Mouse (Mus musculus) stomach, embryonic 15.5 days (tissue): ENCODE measurements around the gene Tmcc2. TPM values are rescaled to one million over a fixed set of nuclear protein-coding genes. Genes with fewer than 3 reads are reported as not detected.
"Not testable (repeated sequence)": the region's sequence is repeated elsewhere in the genome, so short reads cannot be mapped to it uniquely, and the experiment has no call there.

Source experiments
- ATAC-seq: fragments of 200-750 bp; cut with Nextera tagmentation; 2 replicates; pipeline ENCODE4 v1.8.0; 2017; ENCODE audit warnings: low read depth, moderate number of reproducible peaks, moderate TSS enrichment; ENCODE audit not compliant: insufficient read depth, low FRiP score
- H3K27ac ChIP-seq: fragments of 300-500 bp; sonication (generic); 2 replicates; pipeline ENCODE4 v1.5.1; 2015; ENCODE audit warnings: mild to moderate bottlenecking, inconsistent platforms
- H3K27me3 ChIP-seq: fragments of 300-500 bp; sonication (generic); replicated peaks from 2 replicates; pipeline ENCODE4 v1.6.1; 2015; ENCODE audit warnings: inconsistent platforms
- H3K36me3 ChIP-seq: fragments of 300-500 bp; sonication (generic); 2 replicates; pipeline ENCODE4 v1.6.1; 2015; ENCODE audit warnings: inconsistent platforms
- H3K4me1 ChIP-seq: fragments of 300-500 bp; sonication (generic); 2 replicates; pipeline ENCODE4 v1.6.1; 2015; ENCODE audit warnings: inconsistent platforms
- H3K4me2 ChIP-seq: fragments of 300-500 bp; sonication (generic); 2 replicates; pipeline ENCODE4 v1.6.1; 2015; ENCODE audit warnings: mild to moderate bottlenecking, inconsistent platforms
- H3K4me3 ChIP-seq: fragments of 300-500 bp; sonication (generic); replicated peaks from 2 replicates; pipeline ENCODE4 v1.5.1; 2015; ENCODE audit warnings: inconsistent platforms
- H3K9ac ChIP-seq: fragments of 300-500 bp; sonication (generic); 2 replicates; pipeline ENCODE4 v1.6.1; 2015; ENCODE audit warnings: inconsistent platforms
- H3K9me3 ChIP-seq: fragments of 300-500 bp; sonication (generic); 2 replicates; pipeline ENCODE4 v1.6.1; 2016; ENCODE audit warnings: inconsistent platforms
- WGBS: fragments of 180-500 bp; shearing (Covaris S2); methylation state at CpG from one replicate; pipeline ENCODE4 v1.1.7; 2015; 5-methylcytosine and 5-hydroxymethylcytosine counted together
- polyA plus RNA-seq: library from polyadenylated mRNA; unstranded; fragments of >200 nt; fragmentation: Nextera tagmentation; extraction: Ambion mirVana; gene quantifications from 2 replicates; pipeline ENCODE4 v1.2.1, GENCODE M21; 2015

The Tmcc2 gene
- polyA plus RNA-seq, 1 experiment from 2014 or later, result 52.2 TPM

DNA sequence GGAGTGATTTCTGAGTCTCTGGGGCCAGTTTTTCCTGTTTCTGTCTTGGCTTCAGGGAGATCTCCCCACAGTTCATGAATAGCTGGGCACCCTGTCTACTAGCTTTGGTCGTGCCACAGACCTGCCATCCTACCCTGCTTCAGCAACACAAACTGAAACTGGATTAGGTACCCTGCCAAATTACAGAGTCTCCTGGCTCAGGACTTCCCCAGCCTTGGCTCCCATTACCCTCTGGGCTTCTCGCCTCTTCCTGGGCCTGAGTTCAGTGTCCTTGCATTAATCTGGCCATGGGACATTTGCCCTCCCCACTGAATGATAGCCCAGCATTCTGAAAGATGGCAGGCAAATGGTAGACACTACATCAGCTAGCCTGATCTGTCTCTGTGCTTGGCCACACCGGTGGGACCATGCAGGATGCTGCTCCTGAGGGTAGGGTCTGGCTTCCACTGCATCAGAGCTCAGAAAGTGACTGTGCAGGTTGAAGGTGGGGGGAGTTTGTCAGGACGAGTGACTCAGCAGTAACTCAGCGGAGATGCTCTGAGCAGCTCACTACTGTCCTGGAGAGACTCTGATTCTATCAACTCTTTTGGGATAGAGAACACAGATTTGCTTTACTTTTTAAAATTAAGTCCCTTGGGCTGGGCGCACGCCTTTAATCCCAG, 26.1 kb downstream of the Tmcc2 start:
- no peak overlapping the region for H3K9ac ChIP-seq
- WGBS, result 85% methylated on average over 7 of the region's 7 CpGs
- no peak for ATAC-seq
- no peaks in the 10 kb centered on the region for H3K27me3 ChIP-seq
- H3K4me3 ChIP-seq, result no peak overlapping the region
- H3K4me2 ChIP-seq, result no peak overlapping the region
- no peaks in the 10 kb centered on the region for H3K4me1 ChIP-seq
- peaks cover 10% of the 10 kb centered on the region for H3K36me3 ChIP-seq
- H3K27ac ChIP-seq, result no peak overlapping the region
- H3K9me3 ChIP-seq, result no peaks in the 10 kb centered on the region

DNA sequence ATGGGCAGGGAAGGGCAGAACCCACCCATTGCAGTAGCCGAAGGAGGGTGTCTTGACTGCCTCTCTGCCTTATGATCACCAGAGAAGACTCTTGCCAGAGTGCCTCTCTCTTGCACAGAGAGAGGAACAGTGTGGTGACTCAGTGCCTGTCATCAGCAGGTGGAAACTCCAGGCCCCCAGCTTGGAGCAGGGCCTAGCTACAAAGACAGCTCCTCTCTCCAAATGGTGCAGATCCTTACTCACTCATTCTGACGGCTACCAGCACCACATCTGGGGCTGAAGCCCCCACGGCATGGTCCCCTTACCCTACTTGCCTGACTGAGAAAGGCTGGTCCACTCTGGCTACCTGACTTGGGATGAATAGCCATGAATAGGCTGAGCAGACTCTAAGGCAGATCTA, 26.7 kb downstream of the Tmcc2 start:
- Histone ChIP-seq H3K9ac (no peak overlapping the region), H3K36me3 (peaks cover 14% of the 10 kb centered on the region), H3K27ac (no peak overlapping the region), H3K27me3 (no peaks in the 10 kb centered on the region), H3K4me3 (no peak overlapping the region), H3K4me1 (no peaks in the 10 kb centered on the region), H3K4me2 (no peak overlapping the region), H3K9me3 (no peaks in the 10 kb centered on the region)
- WGBS, result 88% methylated on average over 3 of the region's 3 CpGs
- no peak for ATAC-seq

DNA sequence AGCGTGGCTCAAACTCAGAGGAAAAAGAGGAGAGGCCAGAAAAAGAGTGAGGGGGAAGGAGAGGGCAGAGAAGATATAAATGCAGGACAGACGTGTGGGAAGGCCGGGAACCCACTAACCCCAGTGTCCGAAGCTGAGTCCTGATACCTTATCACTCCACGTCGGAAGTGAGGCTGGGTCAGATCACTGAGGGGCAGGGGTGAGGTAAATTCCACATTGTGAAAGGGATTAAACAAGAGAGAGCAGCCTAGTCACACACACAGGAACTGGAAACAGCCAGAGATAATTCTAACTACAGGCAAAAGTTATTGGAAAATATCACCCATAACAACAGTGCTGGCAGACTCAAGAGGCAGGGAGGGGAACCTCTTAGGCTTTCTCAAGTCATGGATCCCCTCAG, 29.1 kb downstream of the Tmcc2 start:
- H3K36me3 ChIP-seq, result peaks cover 22% of the 10 kb centered on the region
- no peaks in the 10 kb centered on the region for H3K27me3 ChIP-seq
- H3K4me3 ChIP-seq, result no peak overlapping the region
- no peak overlapping the region for H3K9ac ChIP-seq
- ATAC-seq, result no peak
- H3K9me3 ChIP-seq, result no peaks in the 10 kb centered on the region
- no peak overlapping the region for H3K27ac ChIP-seq
- no peaks in the 10 kb centered on the region for H3K4me1 ChIP-seq
- no peak overlapping the region for H3K4me2 ChIP-seq
- 64% methylated on average over 6 of the region's 6 CpGs for WGBS

DNA sequence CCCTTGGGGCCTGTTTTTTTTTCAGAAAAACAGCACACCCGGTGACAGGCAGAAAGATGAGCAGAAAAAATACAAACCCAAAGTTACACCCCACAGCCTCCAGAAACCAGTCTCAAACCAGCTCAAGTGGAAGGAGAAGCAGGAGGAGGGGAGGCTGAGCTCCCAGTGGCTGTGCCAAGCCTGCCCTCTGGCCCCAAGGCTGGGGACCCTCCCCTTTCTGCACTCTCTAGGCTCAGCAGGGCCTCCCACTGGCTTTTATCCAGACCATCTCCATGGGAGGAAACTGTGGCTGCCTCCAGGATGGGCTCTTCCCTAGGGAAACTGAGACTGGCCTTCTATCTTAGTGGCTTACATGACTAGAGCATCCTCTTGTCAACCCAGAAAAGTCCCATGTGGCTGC, 34.2 kb downstream of the Tmcc2 start:
- no peaks in the 10 kb centered on the region for H3K27me3 ChIP-seq
- 85% methylated on average over 1 of the region's 1 CpGs for WGBS
- H3K4me2 ChIP-seq, result no peak overlapping the region
- H3K36me3 ChIP-seq, result peaks cover 22% of the 10 kb centered on the region
- H3K9me3 ChIP-seq, result no peaks in the 10 kb centered on the region
- H3K4me3 ChIP-seq, result no peak overlapping the region
- no peak for ATAC-seq
- 0 out of 2 replicates have a peak, but pooled peaks cover 7% of the 10 kb centered on the region for H3K4me1 ChIP-seq
- H3K27ac ChIP-seq, result no peak overlapping the region
- H3K9ac ChIP-seq, result no peak overlapping the region

DNA sequence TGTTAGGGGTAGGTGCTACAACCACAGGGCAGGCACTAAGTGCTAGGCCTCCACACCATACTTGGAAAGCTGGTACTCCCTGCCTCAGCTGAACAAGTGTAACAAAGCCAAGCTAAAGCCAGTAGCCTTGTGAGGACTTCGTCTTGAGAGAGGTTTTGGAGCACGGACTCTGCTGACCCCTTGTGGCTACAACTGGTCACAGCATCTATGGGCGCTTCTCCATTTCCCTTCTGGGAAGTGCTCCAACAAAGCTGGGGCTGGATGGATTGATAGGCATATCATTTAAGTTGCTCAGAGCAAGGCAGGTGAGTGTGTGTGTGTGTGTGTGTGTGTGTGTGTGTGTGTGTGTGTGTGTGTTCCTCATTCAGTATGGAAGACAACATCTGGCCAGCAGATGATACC, 35.2 kb downstream of the Tmcc2 start:
- peak; percentile 57; the same call in 1 of the 2 replicates for ATAC-seq
- 0 out of 2 replicates have a peak, but pooled peaks cover 7% of the 10 kb centered on the region for H3K4me1 ChIP-seq
- no peaks in the 10 kb centered on the region for H3K27me3 ChIP-seq
- no peaks in the 10 kb centered on the region for H3K9me3 ChIP-seq
- no peak overlapping the region for H3K9ac ChIP-seq
- H3K4me3 ChIP-seq, result no peak overlapping the region
- no peak overlapping the region for H3K27ac ChIP-seq
- 1% methylated on average over 3 of the region's 3 CpGs for WGBS
- H3K4me2 ChIP-seq, result no peak overlapping the region
- H3K36me3 ChIP-seq, result peaks cover 21% of the 10 kb centered on the region

DNA sequence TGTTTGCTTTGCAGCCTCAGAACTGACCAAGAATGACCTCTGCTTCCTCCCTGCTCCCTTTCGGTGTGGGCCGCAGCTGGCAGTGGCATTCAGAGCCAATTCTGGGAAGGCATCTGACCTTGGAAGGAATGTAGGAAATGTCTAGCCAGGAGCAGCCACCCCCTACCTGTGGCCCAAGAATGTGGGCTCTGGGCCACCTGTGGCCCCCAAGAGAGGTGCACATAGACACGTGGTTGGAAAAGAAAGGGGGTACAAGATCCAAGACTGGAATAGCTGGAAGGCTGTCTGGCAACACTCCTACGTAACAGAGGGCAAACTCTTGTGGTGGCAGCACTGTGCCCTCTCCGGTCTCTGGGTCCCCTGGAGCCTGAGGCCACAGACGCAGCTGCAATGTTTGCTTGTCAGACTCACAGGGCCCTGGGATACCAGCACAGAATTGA, 35.9 kb downstream of the Tmcc2 start:
- Histone ChIP-seq H3K4me3 (no peak overlapping the region), H3K27ac (no peak overlapping the region), H3K27me3 (no peaks in the 10 kb centered on the region), H3K4me2 (no peak overlapping the region), H3K9ac (no peak overlapping the region), H3K9me3 (no peaks in the 10 kb centered on the region), H3K36me3 (peaks cover 14% of the 10 kb centered on the region), H3K4me1 (0 out of 2 replicates have a peak, but pooled peaks cover 7% of the 10 kb centered on the region)
- no peak for ATAC-seq
- 67% methylated on average over 6 of the region's 6 CpGs for WGBS

DNA sequence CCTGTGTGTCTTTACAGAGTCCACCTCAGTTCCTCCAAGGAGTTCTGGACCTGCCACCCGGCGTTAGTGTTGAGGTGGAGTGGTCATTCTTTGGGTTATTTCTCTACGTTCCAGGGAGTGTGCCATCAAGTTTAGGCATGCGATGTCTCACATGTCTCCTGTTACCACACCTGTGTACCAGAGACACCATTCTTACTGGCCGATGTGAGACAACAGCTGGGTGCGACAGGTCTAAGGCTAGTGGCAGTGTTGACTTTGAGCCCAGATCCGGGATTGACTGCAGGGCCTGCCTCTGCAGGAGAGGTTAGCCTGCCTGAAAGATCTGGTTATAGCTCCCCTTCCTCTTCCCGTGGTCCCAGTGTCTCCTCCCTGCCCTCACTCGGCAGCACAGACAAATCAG, 36.8 kb downstream of the Tmcc2 start:
- no peak overlapping the region for H3K9ac ChIP-seq
- no peak for ATAC-seq
- peaks cover 8% of the 10 kb centered on the region for H3K36me3 ChIP-seq
- 72% methylated on average over 9 of the region's 9 CpGs for WGBS
- H3K9me3 ChIP-seq, result no peaks in the 10 kb centered on the region
- no peak overlapping the region for H3K27ac ChIP-seq
- H3K27me3 ChIP-seq, result no peaks in the 10 kb centered on the region
- H3K4me2 ChIP-seq, result no peak overlapping the region
- 0 out of 2 replicates have a peak, but pooled peaks cover 7% of the 10 kb centered on the region for H3K4me1 ChIP-seq
- H3K4me3 ChIP-seq, result no peak overlapping the region

DNA sequence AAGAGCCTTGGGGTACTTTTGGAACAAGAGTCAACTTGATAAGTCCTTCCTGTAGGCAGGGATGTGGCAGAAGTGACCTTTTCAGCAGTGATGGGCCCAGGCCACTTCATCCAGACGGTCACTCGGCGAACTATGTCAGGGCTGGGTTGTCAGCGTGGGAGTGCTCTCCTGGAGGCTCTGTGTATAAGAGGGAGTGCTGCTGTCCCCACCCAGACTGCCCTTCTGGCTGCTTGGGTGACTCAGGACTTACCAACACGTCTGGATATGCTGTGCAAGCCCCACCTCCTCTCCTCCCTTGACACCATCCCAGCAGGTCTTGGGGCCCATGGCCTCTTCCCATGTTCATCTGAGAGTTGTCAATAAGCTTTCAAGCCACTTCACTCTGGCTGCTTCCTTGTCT, 37.7 kb downstream of the Tmcc2 start:
- H3K4me1 ChIP-seq, result 0 out of 2 replicates have a peak, but pooled peaks cover 7% of the 10 kb centered on the region
- no peak for ATAC-seq
- no peak overlapping the region for H3K27ac ChIP-seq
- H3K36me3 ChIP-seq, result peaks cover 4% of the 10 kb centered on the region; the same call in 1 of the 2 replicates
- H3K9ac ChIP-seq, result no peak overlapping the region
- 60% methylated on average over 5 of the region's 5 CpGs for WGBS
- H3K9me3 ChIP-seq, result no peaks in the 10 kb centered on the region
- no peaks in the 10 kb centered on the region for H3K27me3 ChIP-seq
- H3K4me2 ChIP-seq, result no peak overlapping the region
- no peak overlapping the region for H3K4me3 ChIP-seq

DNA sequence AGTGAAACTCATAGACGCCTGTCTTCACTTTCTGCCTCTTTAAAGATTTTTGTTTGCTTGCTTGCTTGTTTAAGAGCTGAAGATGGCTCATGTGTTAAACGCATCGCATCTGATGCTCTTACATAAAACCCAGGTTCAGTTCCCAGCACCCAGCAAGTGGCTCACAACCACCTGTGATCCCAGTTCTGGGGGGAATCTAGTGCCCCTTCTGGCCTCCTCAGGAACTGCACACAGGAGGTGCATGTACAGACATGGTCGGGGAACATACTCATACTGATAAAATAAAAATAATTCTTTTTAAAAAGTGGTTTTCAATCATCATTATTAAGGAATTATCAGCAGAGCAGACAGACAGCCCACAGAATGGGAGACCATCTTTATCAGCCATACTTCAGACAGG, 40.0 kb downstream of the Tmcc2 start:
- Histone ChIP-seq H3K27ac (no peak overlapping the region), H3K9me3 (no peaks in the 10 kb centered on the region), H3K36me3 (no peaks in the 10 kb centered on the region), H3K4me1 (peaks cover 7% of the 10 kb centered on the region; the same call in 1 of the 2 replicates), H3K27me3 (no peaks in the 10 kb centered on the region), H3K4me3 (no peak overlapping the region), H3K4me2 (no peak overlapping the region), H3K9ac (no peak overlapping the region)
- 95% methylated on average over 4 of the region's 4 CpGs for WGBS
- no peak for ATAC-seq

DNA sequence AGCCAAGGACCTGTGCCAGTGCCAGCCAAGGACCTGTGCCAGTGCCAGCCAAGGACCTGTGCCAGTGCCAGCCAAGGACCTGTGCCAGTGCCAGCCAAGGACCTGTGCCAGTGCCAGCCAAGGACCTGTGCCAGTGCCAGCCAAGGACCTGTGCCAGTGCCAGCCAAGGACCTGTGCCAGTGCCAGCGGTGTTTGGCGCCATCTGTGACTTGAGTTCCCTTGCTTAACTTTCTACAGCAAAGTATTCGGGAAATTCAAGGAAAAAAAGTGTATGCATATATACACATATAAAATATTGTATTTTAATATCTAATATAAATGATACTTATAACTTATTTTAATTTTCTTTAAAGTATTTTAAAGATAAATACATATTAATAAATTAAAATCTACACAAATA, 41.5 kb downstream of the Tmcc2 start:
- H3K4me2 ChIP-seq, ATAC-seq, H3K9ac ChIP-seq, H3K27ac ChIP-seq, H3K36me3 ChIP-seq, H3K9me3 ChIP-seq, H3K4me1 ChIP-seq, H3K27me3 ChIP-seq, H3K4me3 ChIP-seq: not testable (repeated sequence)
- 95% methylated on average over 3 of the region's 3 CpGs for WGBS

DNA sequence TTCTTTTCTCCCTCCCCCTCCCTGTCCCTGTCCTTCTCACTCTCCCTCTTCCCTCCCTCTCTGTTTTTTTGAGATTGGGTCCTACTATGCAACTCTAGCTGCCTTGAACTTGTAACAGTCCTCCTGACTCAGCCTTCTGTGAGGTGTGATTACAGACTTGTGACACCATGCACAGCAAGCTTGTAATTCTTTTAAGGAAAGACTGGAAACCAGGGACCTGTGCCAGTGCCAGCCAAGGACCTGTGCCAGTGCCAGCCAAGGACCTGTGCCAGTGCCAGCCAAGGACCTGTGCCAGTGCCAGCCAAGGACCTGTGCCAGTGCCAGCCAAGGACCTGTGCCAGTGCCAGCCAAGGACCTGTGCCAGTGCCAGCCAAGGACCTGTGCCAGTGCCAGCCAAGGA, 42.0 kb downstream of the Tmcc2 start:
- H3K9ac ChIP-seq, H3K4me2 ChIP-seq, H3K4me3 ChIP-seq, ATAC-seq, H3K9me3 ChIP-seq, H3K27ac ChIP-seq, H3K36me3 ChIP-seq, H3K27me3 ChIP-seq, H3K4me1 ChIP-seq: not testable (repeated sequence)

DNA sequence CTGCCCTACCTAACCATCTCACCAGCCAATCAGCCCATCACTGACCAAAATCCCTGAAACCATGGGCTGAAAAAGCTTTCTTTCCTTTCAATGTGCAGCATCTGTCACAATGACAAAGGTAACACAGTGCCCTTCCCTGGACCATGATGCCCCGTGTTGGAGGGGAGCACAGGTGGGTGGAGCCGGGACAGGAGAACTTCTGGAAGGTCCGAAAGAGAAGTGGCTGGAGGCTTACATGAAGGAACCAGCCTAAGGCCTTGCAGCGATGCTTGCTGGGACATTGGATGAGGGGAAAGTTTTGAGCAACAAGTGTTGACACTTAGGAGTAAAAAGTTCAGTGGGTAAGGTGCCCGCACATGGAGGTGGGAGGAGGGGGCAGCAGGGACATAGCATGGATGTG, 42.7 kb downstream of the Tmcc2 start:
- H3K36me3 ChIP-seq, result no peaks in the 10 kb centered on the region
- no peaks in the 10 kb centered on the region for H3K27me3 ChIP-seq
- H3K27ac ChIP-seq, result no peak overlapping the region
- 84% methylated on average over 5 of the region's 5 CpGs for WGBS
- no peak overlapping the region for H3K4me3 ChIP-seq
- H3K9ac ChIP-seq, result no peak overlapping the region
- H3K9me3 ChIP-seq, result no peaks in the 10 kb centered on the region
- no peaks in the 10 kb centered on the region; the same call in 1 of the 2 replicates for H3K4me1 ChIP-seq
- H3K4me2 ChIP-seq, result no peak overlapping the region
- no peak for ATAC-seq

DNA sequence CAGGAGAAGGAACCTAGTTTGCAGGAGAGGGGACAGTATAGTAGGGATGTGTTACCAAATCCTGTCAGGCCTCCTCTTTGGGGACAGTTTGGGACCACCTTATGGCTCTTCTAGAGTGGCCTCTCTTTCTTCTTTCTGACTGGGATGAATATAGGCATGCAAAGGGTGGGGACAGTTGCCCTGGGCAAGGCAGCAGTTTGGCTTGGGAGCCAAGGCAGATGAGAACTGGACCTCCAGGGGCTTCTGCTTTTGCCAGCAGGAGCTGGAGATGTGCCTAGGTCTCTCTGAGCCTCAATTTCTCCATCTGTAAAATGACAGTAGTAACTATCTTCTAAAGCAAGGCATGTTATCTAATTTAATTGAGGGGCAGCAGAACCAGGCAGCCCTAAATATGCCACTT, 44.1 kb downstream of the Tmcc2 start:
- Histone ChIP-seq H3K9me3 (no peaks in the 10 kb centered on the region), H3K4me2 (no peak overlapping the region), H3K4me3 (no peak overlapping the region), H3K27me3 (no peaks in the 10 kb centered on the region), H3K36me3 (no peaks in the 10 kb centered on the region), H3K27ac (peak overlapping the region; percentile 78; the same call in 1 of the 2 replicates), H3K4me1 (no peaks in the 10 kb centered on the region; the same call in 1 of the 2 replicates), H3K9ac (no peak overlapping the region)
- ATAC-seq, result no peak
